Mouse (Mus musculus) forebrain, embryonic 12.5 days (tissue): ENCODE results near the gene Zfp710. TPM values are rescaled to one million over a fixed set of nuclear protein-coding genes. Genes with fewer than 3 reads are reported as not detected.
"Not testable (repeated sequence)": the region's sequence is repeated elsewhere in the genome, so short reads cannot be mapped to it uniquely, and the experiment has no call there.

ENCODE experiments used
- ATAC-seq: fragments of 200-750 bp; cut with Nextera tagmentation; 2 replicates; pipeline ENCODE4 v1.8.0; 2017; ENCODE audit warnings: moderate TSS enrichment; ENCODE audit not compliant: low FRiP score
- H3K27ac ChIP-seq: fragments of 300-500 bp; sonication (generic); 2 replicates; pipeline ENCODE4 v1.5.1; 2016; ENCODE audit warnings: mild to moderate bottlenecking
- H3K27me3 ChIP-seq: fragments of 300-500 bp; sonication (generic); 2 replicates; pipeline ENCODE4 v1.6.1; 2016; ENCODE audit warnings: mild to moderate bottlenecking
- H3K36me3 ChIP-seq: fragments of 300-500 bp; sonication (generic); replicated peaks from 2 replicates; pipeline ENCODE4 v1.6.1; 2016; ENCODE audit warnings: mild to moderate bottlenecking
- H3K4me1 ChIP-seq: fragments of 300-500 bp; sonication (generic); 2 replicates; pipeline ENCODE4 v1.6.1; 2016
- H3K4me2 ChIP-seq: fragments of 300-500 bp; sonication (generic); 2 replicates; pipeline ENCODE4 v1.6.1; 2016; ENCODE audit warnings: mild to moderate bottlenecking, moderate library complexity
- H3K4me3 ChIP-seq: fragments of 300-500 bp; sonication (generic); replicated peaks from 2 replicates; pipeline ENCODE4 v1.5.1; 2016; ENCODE audit warnings: mild to moderate bottlenecking
- H3K9ac ChIP-seq: fragments of 300-500 bp; sonication (generic); 2 replicates; pipeline ENCODE4 v1.6.1; 2016; ENCODE audit warnings: mild to moderate bottlenecking
- H3K9me3 ChIP-seq: fragments of 300-500 bp; sonication (generic); 2 replicates; pipeline ENCODE4 v1.6.1; 2016
- WGBS: fragments of 180-500 bp; shearing (Covaris S2); methylation state at CpG from one replicate; pipeline ENCODE4 v1.1.7; 2016; 5-methylcytosine and 5-hydroxymethylcytosine counted together
- polyA plus RNA-seq: library from polyadenylated mRNA; unstranded; fragments of >200 nt; fragmentation: Nextera tagmentation; extraction: Ambion mirVana; gene quantifications from 2 replicates; pipeline ENCODE4 v1.2.1, GENCODE M21; 2016

Gene Zfp710
- 30.5 and 33.9 TPM in 2 replicates for polyA plus RNA-seq

DNA sequence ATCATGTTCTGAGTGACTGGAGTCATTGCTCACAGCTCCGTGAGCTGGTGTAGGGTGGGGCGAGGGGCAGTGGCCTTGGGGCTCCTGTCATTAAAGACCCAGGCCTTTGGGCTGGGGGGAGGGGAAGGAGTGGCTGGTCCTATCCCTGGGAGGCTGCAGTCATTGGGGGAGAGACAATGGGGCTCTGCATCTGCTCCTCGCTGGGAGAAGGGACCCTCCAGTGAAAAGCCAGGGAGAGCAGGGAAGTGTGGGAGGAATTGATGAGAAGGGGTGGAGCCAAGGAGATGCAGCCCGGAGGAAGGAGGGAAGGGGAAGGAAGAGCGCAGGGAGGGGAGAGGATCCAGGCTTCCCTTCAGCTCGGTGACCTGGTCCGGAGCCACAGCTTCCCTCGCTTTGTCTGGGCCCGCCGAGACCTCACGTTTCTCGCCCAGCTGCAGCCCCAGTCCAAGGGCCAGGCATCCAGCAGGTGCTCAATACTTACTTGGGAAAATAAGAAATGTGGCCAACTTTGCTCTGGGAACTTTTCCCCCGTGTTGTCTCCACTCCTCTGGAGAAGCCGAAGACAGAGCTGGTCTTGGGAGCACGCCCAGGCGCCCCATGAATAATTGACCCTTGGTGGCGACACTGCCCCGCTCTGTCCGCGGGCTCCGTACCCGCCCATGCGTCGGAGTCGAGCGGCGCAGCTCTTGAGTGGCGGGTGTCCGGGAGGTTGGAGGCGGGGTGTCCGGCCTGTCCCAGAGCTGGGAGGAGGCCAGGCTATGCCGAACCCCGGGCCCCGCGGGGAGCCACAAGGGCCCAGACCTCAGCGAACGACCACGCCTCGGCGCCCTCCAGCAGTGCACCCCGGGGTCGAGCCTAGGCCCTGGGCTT lies at the start of gene Zfp710:
Gene Zfp710 (plus strand): TSS at position 294 of the 870 bp plus-strand sequence.
- Histone ChIP-seq H3K4me2 (peak within 1 kb of the TSS; percentile 89), H3K4me1 (peaks cover 38% of the 10 kb centered on the region), H3K27ac (peak within 1 kb of the TSS; percentile 98), H3K9ac (peak within 1 kb of the TSS; percentile 99), H3K36me3 (no peaks in the 10 kb centered on the region), H3K9me3 (no peaks in the 10 kb centered on the region), H3K4me3 (peak within 1 kb of the TSS; percentile 90), H3K27me3 (no peaks in the 10 kb centered on the region)
- peak; percentile 85 for ATAC-seq
- under 1% methylated on average over 42 of the region's 42 CpGs for WGBS

DNA sequence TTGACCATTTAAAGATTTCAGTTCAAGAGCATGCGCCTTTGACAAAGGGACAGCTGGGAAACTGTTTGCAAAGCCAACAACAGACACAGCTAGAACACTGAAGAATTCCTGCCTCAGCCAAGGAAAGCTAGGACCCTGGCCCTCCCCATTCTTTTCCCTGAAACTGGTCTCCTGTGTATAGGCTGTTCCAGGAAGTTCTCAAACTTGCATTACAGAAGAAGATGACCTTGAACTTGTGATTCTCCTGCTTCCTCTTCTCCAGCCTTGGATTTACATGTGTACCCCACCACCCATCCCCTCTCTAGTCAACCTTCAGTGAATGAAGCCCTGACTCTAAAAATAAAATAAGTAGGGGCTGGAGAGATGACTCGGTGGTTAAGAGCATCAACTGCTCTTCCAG lies 49.3 kb upstream of the Zfp710 start:
- H3K4me1 ChIP-seq = no peaks in the 10 kb centered on the region
- no peak overlapping the region for H3K4me3 ChIP-seq
- no peak overlapping the region for H3K27ac ChIP-seq
- no peaks in the 10 kb centered on the region for H3K9me3 ChIP-seq
- ATAC-seq = no peak
- no peak overlapping the region for H3K4me2 ChIP-seq
- H3K27me3 ChIP-seq = no peaks in the 10 kb centered on the region
- H3K36me3 ChIP-seq = no peaks in the 10 kb centered on the region
- WGBS = 80% methylated on average over 2 of the region's 2 CpGs
- no peak overlapping the region for H3K9ac ChIP-seq

GRCm38 (mm10) chr7:79986717-79987116 lies 37.9 kb upstream of the Zfp710 start:
- Histone ChIP-seq H3K9ac (no peak overlapping the region), H3K27ac (no peak overlapping the region), H3K4me3 (no peak overlapping the region), H3K27me3 (no peaks in the 10 kb centered on the region), H3K36me3 (no peaks in the 10 kb centered on the region), H3K4me2 (no peak overlapping the region), H3K4me1 (no peaks in the 10 kb centered on the region), H3K9me3 (no peaks in the 10 kb centered on the region)
- no peak for ATAC-seq
- 92% methylated on average over 7 of the region's 7 CpGs for WGBS

DNA sequence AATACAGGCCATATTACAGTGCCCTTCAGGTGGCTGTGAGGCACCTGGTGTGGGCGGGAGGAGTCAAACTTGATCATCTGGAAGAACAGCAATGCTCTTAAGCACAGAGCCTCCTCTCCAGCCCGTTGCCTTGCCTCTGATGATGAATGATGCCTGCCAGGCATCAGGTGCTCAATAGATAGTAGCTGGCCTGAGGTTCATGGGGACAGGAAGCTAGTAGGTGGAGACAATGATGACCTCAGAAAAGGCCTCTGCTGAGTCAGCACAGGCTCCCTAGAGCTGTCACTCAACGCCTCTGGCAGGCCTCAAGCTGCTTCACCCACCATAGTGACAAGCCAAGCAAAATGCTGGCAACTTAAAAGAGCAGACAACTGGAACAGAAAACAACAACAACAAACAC lies 36.9 kb upstream of the Zfp710 start:
- H3K27me3 ChIP-seq = no peaks in the 10 kb centered on the region
- no peaks in the 10 kb centered on the region for H3K4me1 ChIP-seq
- no peak overlapping the region for H3K4me2 ChIP-seq
- no peaks in the 10 kb centered on the region for H3K9me3 ChIP-seq
- no peak overlapping the region for H3K4me3 ChIP-seq
- H3K27ac ChIP-seq = no peak overlapping the region
- 59% methylated on average over 3 of the region's 3 CpGs for WGBS
- H3K36me3 ChIP-seq = no peaks in the 10 kb centered on the region
- H3K9ac ChIP-seq = no peak overlapping the region
- ATAC-seq = no peak

DNA sequence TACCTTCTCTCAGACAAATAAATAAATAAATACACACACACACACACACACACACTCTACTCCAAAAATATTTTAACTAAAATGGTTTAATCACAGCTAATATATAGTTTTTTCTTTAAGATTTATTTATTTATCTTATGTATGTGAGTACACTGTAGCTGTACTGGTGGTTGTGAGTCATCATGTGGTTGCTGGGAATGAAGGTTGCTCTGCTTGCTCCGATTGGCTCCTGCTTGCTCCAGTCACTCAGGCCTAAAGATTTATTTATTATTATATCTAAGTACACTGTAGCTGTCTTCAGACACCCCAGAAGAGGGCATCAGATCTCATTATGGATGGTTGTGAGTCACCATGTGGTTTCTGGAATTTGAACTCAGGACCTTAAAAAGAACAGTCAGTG lies 36.1 kb upstream of the Zfp710 start:
- not testable (repeated sequence) for H3K9ac ChIP-seq, H3K4me2 ChIP-seq, H3K27ac ChIP-seq, H3K36me3 ChIP-seq, H3K9me3 ChIP-seq, H3K27me3 ChIP-seq, H3K4me3 ChIP-seq, ATAC-seq, H3K4me1 ChIP-seq
- 93% methylated on average over 1 of the region's 1 CpGs for WGBS

- no peak overlapping the region for H3K27ac ChIP-seq
- H3K4me1 ChIP-seq = no peaks in the 10 kb centered on the region
- no peaks in the 10 kb centered on the region for H3K27me3 ChIP-seq
- no peak overlapping the region for H3K4me3 ChIP-seq
- no peaks in the 10 kb centered on the region for H3K9me3 ChIP-seq
- no peak overlapping the region for H3K4me2 ChIP-seq
- no peak overlapping the region for H3K9ac ChIP-seq
- H3K36me3 ChIP-seq = no peaks in the 10 kb centered on the region
- no peak for ATAC-seq
- WGBS = 21% methylated on average over 8 of the region's 8 CpGs
Observed at GRCm38 (mm10) chr7:79994476-79994875, 30.1 kb upstream of the Zfp710 start.

GRCm38 (mm10) chr7:79997761-79998160 lies 26.9 kb upstream of the Zfp710 start:
- Histone ChIP-seq H3K27ac (no peak overlapping the region), H3K4me1 (no peaks in the 10 kb centered on the region), H3K27me3 (no peaks in the 10 kb centered on the region), H3K36me3 (no peaks in the 10 kb centered on the region), H3K4me3 (no peak overlapping the region), H3K4me2 (no peak overlapping the region), H3K9me3 (no peaks in the 10 kb centered on the region), H3K9ac (no peak overlapping the region)
- WGBS = 94% methylated on average over 1 of the region's 1 CpGs
- no peak for ATAC-seq

DNA sequence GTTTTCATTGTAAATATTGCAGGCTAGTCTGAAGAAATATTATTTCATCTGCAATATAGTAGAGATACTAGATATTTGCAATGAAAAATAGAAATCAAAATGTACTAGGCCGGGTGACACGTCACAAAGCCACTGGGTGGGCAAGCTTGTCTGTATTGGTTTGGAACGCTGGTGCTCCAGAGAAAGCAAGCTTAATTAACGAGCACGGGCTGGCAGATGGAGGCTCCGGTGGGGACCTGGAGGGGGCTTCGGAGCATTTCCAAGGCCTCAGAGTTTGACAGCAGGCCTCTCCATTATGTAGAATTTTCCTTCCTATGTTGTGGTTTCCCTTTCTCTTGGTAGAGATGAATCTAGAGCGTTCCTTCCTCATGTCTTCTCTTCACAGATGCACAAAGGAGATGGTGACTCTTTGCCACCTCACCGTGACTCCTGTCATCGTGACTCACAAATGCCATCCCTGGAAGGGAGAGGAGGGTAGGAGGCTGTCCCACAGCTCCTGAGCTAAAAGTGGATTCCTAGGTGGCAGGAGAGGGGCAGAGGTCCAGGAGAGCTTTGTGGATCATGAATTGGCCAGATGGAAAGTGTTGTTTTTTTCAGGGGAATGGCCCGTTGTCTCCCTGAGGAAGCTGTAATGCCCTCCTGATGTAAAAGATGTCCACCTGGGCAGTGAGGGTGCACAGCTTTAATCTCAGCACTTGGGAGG lies 22.1 kb upstream of the Zfp710 start:
- Histone ChIP-seq H3K27me3 (no peaks in the 10 kb centered on the region), H3K4me3 (no peak overlapping the region), H3K9me3 (no peaks in the 10 kb centered on the region), H3K27ac (no peak overlapping the region), H3K4me1 (no peaks in the 10 kb centered on the region), H3K36me3 (no peaks in the 10 kb centered on the region), H3K4me2 (no peak overlapping the region), H3K9ac (no peak overlapping the region)
- 70% methylated on average over 11 of the region's 11 CpGs for WGBS
- ATAC-seq = no peak

DNA sequence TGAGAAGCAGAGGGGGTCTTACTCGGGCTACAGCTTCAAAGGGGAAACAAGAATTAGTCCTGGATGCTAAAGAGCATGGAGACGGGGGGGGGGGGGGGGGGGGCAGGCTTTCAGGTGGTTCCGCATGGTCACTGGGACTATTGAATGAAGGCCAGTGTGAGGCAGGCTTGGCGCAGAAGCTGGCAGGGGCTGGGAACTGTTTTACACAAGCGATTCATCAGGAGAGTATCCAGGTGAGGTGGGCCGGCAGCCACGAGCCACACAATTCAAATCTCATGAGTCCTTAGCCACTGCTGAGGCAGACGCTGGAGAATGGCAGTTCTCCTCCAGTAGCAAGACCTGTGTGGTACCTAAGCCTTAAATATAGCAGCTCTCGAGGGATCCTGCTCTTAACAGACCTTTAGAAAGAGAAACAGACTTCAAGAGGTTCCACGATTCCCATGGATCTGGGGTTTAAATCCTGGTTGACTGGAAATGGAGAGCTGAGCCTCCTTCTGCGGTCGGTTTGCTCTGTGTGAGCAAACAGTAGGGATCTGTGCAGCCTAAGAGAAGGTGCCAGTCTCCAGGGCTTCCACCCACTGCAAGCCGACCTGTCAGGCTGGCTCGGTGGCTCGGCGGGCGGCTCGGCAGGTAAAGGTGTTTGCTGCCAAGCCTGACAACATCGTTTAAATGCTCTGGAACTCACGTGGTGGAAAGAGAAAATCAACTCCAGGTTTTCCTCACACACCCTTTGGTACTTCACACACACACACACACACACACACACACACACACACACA lies 19.6 kb upstream of the Zfp710 start:
- 69% methylated on average over 20 of the region's 20 CpGs for WGBS

GRCm38 (mm10) chr7:80010680-80011079 lies 13.9 kb upstream of the Zfp710 start:
- 81% methylated on average over 5 of the region's 5 CpGs for WGBS
- H3K27ac ChIP-seq = no peak overlapping the region

More for the DNA sequence above, 19.6 kb upstream of the Zfp710 start:
- Histone ChIP-seq H3K27me3 (no peaks in the 10 kb centered on the region), H3K9me3 (no peaks in the 10 kb centered on the region), H3K9ac (no peak overlapping the region), H3K27ac (no peak overlapping the region), H3K4me3 (no peak overlapping the region), H3K4me1 (no peaks in the 10 kb centered on the region), H3K4me2 (no peak overlapping the region), H3K36me3 (no peaks in the 10 kb centered on the region)
- ATAC-seq = no peak

DNA sequence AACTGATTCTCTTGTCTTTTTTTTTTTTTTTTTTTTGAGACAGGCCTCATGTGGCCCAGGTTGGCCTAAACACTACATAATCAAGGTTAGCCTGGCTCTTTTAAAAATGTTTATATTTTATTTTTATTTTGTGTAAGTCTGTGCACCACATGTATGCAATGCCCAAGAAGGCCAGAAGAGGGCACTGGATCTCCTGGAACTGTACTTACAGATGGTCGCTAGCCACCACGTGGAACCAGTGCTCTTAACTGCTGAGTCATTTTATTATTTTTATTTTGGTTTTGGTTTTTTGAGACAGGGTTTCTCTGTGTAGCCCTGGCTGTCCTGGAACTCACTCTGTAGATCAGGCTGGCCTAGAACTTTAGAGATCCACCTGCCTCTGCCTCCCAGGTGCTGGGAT lies 13.1 kb upstream of the Zfp710 start:
- ATAC-seq = no peak
- no peak overlapping the region for H3K4me2 ChIP-seq
- H3K4me1 ChIP-seq = no peaks in the 10 kb centered on the region
- H3K36me3 ChIP-seq = no peaks in the 10 kb centered on the region
- no peak overlapping the region for H3K4me3 ChIP-seq
- H3K9ac ChIP-seq = no peak overlapping the region
- no peaks in the 10 kb centered on the region for H3K9me3 ChIP-seq
- no peak overlapping the region for H3K27ac ChIP-seq
- H3K27me3 ChIP-seq = no peaks in the 10 kb centered on the region
- 51% methylated on average over 2 of the region's 2 CpGs for WGBS

More at GRCm38 (mm10) chr7:80010680-80011079, 13.9 kb upstream of the Zfp710 start:
- H3K4me3 ChIP-seq = no peak overlapping the region
- no peaks in the 10 kb centered on the region for H3K4me1 ChIP-seq
- H3K9me3 ChIP-seq = no peaks in the 10 kb centered on the region
- H3K4me2 ChIP-seq = no peak overlapping the region
- ATAC-seq = no peak
- H3K27me3 ChIP-seq = no peaks in the 10 kb centered on the region
- H3K36me3 ChIP-seq = no peaks in the 10 kb centered on the region
- no peak overlapping the region for H3K9ac ChIP-seq

- Histone ChIP-seq H3K4me1 (no peaks in the 10 kb centered on the region), H3K9me3 (no peaks in the 10 kb centered on the region), H3K9ac (no peak overlapping the region), H3K27ac (no peak overlapping the region), H3K4me2 (no peak overlapping the region), H3K4me3 (no peak overlapping the region), H3K27me3 (no peaks in the 10 kb centered on the region), H3K36me3 (no peaks in the 10 kb centered on the region)
- 81% methylated on average over 7 of the region's 7 CpGs for WGBS
- ATAC-seq = no peak
Observed at GRCm38 (mm10) chr7:80013884-80014550, 10.6 kb upstream of the Zfp710 start.
